Mouse (Mus musculus) testis, adult 2 months (tissue): ENCODE data around the gene Pitpnc1. TPM values are rescaled to one million over a fixed set of nuclear protein-coding genes. Genes with fewer than 3 reads are reported as not detected.

Experiments used
- H3K27ac ChIP-seq: fragments of 200-500 bp; 2 replicates; pipeline ENCODE4 v1.5.1; 2012; ENCODE audit warnings: low read depth, low read length; ENCODE audit not compliant: control insufficient read depth, insufficient read depth
- H3K27me3 ChIP-seq: fragments of 200-500 bp; 2 replicates; pipeline ENCODE4 v1.6.1; 2012; ENCODE audit warnings: mild to moderate bottlenecking, low read length, moderate library complexity; ENCODE audit not compliant: control insufficient read depth, insufficient read depth
- H3K36me3 ChIP-seq: fragments of 200-500 bp; 2 replicates; pipeline ENCODE4 v1.6.1; 2012; ENCODE audit warnings: mild to moderate bottlenecking, low read length; ENCODE audit not compliant: control insufficient read depth, insufficient read depth
- H3K4me1 ChIP-seq: fragments of 200-500 bp; 2 replicates; pipeline ENCODE4 v1.6.1; 2012; ENCODE audit warnings: low read length; ENCODE audit not compliant: control insufficient read depth, insufficient read depth
- H3K4me3 ChIP-seq: fragments of 200-500 bp; 2 replicates; pipeline ENCODE4 v1.5.1; 2012; ENCODE audit warnings: low read depth, mild to moderate bottlenecking, low read length, moderate library complexity, mixed read lengths; ENCODE audit not compliant: control insufficient read depth
- CTCF ChIP-seq: fragments of 200-500 bp; IDR thresholded peaks from 2 replicates; pipeline ENCODE4 v1.5.1; 2012; ENCODE audit warnings: low read depth, mild to moderate bottlenecking, inconsistent platforms, low read length, moderate library complexity; ENCODE audit not compliant: control insufficient read depth, insufficient read depth, insufficient replicate concordance
- POLR2A ChIP-seq: fragments of 200-500 bp; IDR thresholded peaks from 2 replicates; pipeline ENCODE4 v1.6.1; 2012; ENCODE audit warnings: low read depth, mild to moderate bottlenecking, inconsistent platforms, low read length, moderate library complexity; ENCODE audit not compliant: control insufficient read depth
- polyA plus RNA-seq: library from polyadenylated mRNA; depleted of rRNA; stranded (reverse); fragments of >200 nt; gene quantifications from 2 replicates; pipeline ENCODE4 v1.2.3, GENCODE M21; 2012

Pitpnc1 gene
- polyA plus RNA-seq, 1 experiment = 1.5 TPM

- no peak for TF ChIP-seq CTCF
- no peak for TF ChIP-seq POLR2A
Observed at GRCm38 (mm10) chr11:107412128-107412527, 58.4 kb downstream of the Pitpnc1 start.

GRCm38 (mm10) chr11:107411576-107411975, 58.9 kb downstream of the Pitpnc1 start:
- Histone ChIP-seq H3K36me3 (no peaks in the 10 kb centered on the region), H3K4me3 (no peak overlapping the region), H3K4me1 (peaks cover 8% of the 10 kb centered on the region), H3K27ac (no peak overlapping the region), H3K27me3 (no peaks in the 10 kb centered on the region)
- no peak for TF ChIP-seq POLR2A
- TF ChIP-seq CTCF = no peak

More at GRCm38 (mm10) chr11:107412128-107412527, 58.4 kb downstream of the Pitpnc1 start:
- Histone ChIP-seq H3K27ac (no peak overlapping the region), H3K27me3 (no peaks in the 10 kb centered on the region), H3K4me1 (peaks cover 12% of the 10 kb centered on the region), H3K36me3 (no peaks in the 10 kb centered on the region), H3K4me3 (no peak overlapping the region)

DNA sequence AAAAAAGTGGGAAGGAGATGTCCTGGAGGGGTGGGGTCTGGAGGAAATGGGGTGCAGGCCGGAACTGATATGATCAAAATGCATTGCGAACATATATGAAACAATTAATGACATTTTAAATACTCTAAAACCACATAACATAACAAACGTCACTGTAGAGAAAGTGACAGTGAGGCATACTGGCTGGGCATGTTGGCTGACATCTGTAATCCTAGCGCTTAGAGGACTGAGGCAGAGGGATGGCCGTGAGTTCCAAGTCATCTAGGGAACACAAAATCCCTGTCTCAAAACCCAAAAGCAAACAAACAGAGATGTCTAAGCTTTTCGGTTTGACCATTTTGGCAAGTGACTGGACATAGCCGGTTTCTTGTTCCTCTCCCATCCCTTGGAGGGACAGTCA, 59.7 kb downstream of the Pitpnc1 start:
- Histone ChIP-seq H3K4me3 (no peak overlapping the region), H3K27ac (no peak overlapping the region), H3K4me1 (peaks cover 4% of the 10 kb centered on the region), H3K36me3 (no peaks in the 10 kb centered on the region), H3K27me3 (no peaks in the 10 kb centered on the region)
- TF ChIP-seq POLR2A (no peak), CTCF (no peak)

DNA sequence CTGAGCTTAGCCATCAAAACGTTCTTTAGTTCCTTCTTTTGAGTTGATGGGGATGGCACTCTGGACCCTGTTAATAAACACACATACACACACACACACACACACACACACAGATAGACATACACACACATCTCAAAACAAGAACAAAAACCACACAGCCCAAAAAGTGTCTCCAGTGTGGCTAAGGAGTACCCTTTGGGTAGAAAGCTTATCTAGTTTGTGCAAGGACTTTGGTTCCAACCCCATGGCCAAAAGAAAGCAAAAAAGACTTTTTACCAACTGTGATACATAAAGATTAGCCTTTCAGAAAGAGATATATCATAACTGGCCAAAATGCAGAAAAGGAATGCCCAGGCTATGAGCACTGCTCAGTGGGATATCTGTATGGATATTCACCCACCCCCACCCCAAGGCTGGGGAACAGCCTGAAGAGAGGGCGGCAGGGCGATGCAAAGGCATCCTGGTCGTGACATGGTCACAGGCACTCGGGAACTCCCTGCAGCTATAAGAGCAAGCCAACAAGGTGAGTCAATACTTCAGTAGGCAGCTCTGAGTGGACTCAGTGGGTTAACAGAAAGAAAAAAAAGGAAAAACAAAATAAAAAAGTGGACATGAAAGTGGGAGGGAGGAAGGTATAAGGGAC, 60.3 kb downstream of the Pitpnc1 start:
- no peak overlapping the region for H3K27ac ChIP-seq
- H3K36me3 ChIP-seq = no peaks in the 10 kb centered on the region
- H3K4me1 ChIP-seq = peaks cover 4% of the 10 kb centered on the region
- H3K27me3 ChIP-seq = no peaks in the 10 kb centered on the region
- H3K4me3 ChIP-seq = no peak overlapping the region
- TF ChIP-seq POLR2A (no peak), CTCF (no peak)

DNA sequence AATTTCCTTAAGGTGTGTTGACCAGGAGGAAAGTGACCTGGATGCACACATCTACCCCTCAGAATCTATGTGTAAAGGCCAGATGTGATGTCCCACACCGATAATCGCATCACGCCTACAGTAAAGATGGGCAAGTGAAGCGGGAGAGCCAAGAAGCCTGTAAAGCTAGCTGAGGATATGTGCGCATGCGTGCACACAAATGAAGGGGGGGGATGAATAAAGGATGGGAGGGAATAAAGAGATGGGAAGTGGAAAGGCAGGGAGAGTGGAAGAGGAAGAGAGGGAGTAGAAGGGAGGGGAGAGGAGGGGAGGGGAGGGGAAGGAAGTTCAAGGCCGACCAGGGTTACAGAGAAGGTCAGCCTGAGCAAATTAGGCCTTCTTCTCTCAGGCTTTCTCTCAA, 61.6 kb downstream of the Pitpnc1 start:
- no peaks in the 10 kb centered on the region for H3K36me3 ChIP-seq
- no peak overlapping the region for H3K4me3 ChIP-seq
- H3K27me3 ChIP-seq = no peaks in the 10 kb centered on the region
- TF ChIP-seq POLR2A (no peak), CTCF (no peak)
- no peak overlapping the region for H3K27ac ChIP-seq
- H3K4me1 ChIP-seq = peaks cover 4% of the 10 kb centered on the region

DNA sequence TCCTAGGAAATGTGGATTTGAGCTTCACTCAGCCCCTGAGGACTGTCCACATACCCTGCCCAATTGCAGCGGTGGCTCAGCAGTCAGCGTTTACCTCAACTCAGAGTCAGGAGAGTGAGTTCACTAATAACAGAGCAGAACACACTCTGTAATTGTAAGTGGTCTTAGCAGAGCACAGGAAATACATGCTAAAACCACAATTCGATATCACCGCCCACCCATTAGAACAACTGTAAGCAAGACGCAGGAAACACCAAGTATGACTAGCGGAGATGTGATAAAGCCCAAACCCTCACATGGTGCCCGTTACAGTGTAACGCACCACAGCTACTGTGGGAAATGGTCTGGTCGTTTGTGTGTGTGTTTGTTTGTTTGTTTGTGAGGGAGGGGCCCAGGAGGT, 62.8 kb downstream of the Pitpnc1 start:
- Histone ChIP-seq H3K27ac (no peak overlapping the region), H3K36me3 (no peaks in the 10 kb centered on the region), H3K4me1 (no peaks in the 10 kb centered on the region), H3K27me3 (no peaks in the 10 kb centered on the region), H3K4me3 (no peak overlapping the region)
- no peak for TF ChIP-seq POLR2A
- TF ChIP-seq CTCF = no peak

GRCm38 (mm10) chr11:107405606-107406333, 64.7 kb downstream of the Pitpnc1 start:
- TF ChIP-seq POLR2A = no peak
- no peak for TF ChIP-seq CTCF
- Histone ChIP-seq H3K4me1 (no peaks in the 10 kb centered on the region), H3K36me3 (no peaks in the 10 kb centered on the region), H3K27me3 (no peaks in the 10 kb centered on the region), H3K27ac (no peak overlapping the region), H3K4me3 (no peak overlapping the region)

DNA sequence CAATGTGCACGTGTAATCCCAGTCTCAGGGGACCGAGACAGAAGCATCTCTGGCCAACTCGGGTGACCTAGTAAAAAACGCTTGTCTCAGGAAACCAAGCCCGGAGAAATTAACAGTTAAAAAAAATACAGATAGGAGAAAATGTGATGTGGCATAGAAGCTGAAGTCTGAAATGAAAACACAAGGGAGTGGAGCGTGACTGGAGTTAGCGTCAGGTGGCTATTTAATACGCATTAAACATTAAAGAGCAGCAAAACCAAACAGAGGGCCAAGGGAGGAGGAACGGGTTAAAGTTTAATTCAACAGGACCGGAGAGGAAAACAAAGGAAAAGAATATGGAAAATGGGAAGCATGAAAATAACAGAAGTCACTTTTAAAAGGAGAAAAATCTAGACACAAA, 67.2 kb downstream of the Pitpnc1 start:
- no peaks in the 10 kb centered on the region for H3K4me1 ChIP-seq
- H3K36me3 ChIP-seq = no peaks in the 10 kb centered on the region
- TF ChIP-seq CTCF (no peak), POLR2A (no peak)
- H3K27me3 ChIP-seq = no peaks in the 10 kb centered on the region
- H3K27ac ChIP-seq = no peak overlapping the region
- H3K4me3 ChIP-seq = no peak overlapping the region
